Mouse (Mus musculus) activated CD4-positive, CD25-positive, alpha-beta regulatory T cell, adult 9 weeks (primary cell): ENCODE results near the gene Gm49601. TPM values are rescaled to one million over a fixed set of nuclear protein-coding genes. Genes with fewer than 3 reads are reported as not detected.

Experiments
- polyA plus RNA-seq: library from polyadenylated mRNA; unstranded; fragments of 100-300 nt; shearing (Covaris generic); gene quantifications from one replicate; pipeline ENCODE4 v1.2.1, GENCODE M21; 2017

Gm49601 gene
- polyA plus RNA-seq = not detected

DNA sequence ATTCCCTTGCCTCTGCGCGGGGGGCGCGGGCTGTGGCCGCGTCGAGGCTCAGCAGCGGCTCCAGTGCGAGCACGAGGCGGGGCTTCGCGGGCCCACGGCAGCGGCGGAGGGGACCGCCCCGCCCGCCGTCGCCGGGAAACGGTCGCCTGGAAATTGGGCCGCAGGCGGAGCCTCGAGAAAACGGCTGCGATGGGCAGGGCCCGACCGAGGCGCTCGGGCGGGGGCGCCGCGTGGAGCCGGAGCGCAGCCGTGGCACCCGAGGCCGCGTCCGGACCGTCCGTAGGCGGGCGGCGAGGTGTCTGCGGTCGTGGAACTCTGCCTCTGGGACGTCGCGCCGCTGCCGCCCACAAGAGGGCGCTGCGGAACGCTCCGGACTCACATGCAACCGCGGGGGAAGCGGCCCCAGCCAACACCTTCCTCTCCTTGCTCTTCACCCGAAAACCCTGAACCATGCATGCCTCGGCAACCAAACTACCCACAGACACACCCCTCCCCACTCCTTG, at the start of gene Gm49601:
Gm49601 (minus strand) TSS at position 52 of the 503 bp plus-strand sequence.

GRCm38 (mm10) chr16:18629390-18630231, 3.4 kb upstream of the Gm49601 start, which contains the start of gene Sept5:
Gene Sept5, minus strand, starts transcription at chr16:18629954.

GRCm38 (mm10) chr16:18622019-18622418, 4.2 kb downstream of the Gm49601 start, which contains the start of gene Gp1bb:
Gene Gp1bb, minus strand, starts transcription at chr16:18622403.

GRCm38 (mm10) chr16:18589804-18590790, 36.1 kb downstream of the Gm49601 start, which contains the start of gene Tbx1:
Gene Tbx1, minus strand, starts transcription at chr16:18590671.

Other genes with a start within 250 kb of the Gm49601 start
- 31.0 TPM for gene Txnrd2, start 200.0 kb downstream of the Gm49601 start, polyA plus RNA-seq
- gene Comt, start 199.6 kb downstream of the Gm49601 start, polyA plus RNA-seq = 78.3 TPM
- gene Gnb1l, start 127.7 kb downstream of the Gm49601 start, polyA plus RNA-seq = 15.6 TPM
- gene Rtl10, start 127.5 kb downstream of the Gm49601 start, polyA plus RNA-seq = 0.89 TPM
- not detected for gene Tbx1, start 35.8 kb downstream of the Gm49601 start, polyA plus RNA-seq
- gene Gp1bb, start 4.0 kb downstream of the Gm49601 start, polyA plus RNA-seq = not detected
- not detected for gene Sept5, start 3.5 kb upstream of the Gm49601 start, polyA plus RNA-seq
- gene Cldn5, start 150.4 kb upstream of the Gm49601 start, polyA plus RNA-seq = not detected
- gene Ufd1, start 185.4 kb upstream of the Gm49601 start, polyA plus RNA-seq = 140 TPM
- 9.4 TPM for gene Cdc45, start 185.6 kb upstream of the Gm49601 start, polyA plus RNA-seq
- gene 2510002D24Rik, start 210.2 kb upstream of the Gm49601 start, polyA plus RNA-seq = 87.0 TPM
- gene Gm28539, start 210.2 kb upstream of the Gm49601 start, polyA plus RNA-seq = not detected